Mouse (Mus musculus) lung, postnatal 0 days (tissue): Measurements from ENCODE around the gene 4930452B06Rik.

Experiments
- CTCF ChIP-seq: IDR thresholded peaks from 2 replicates; pipeline ENCODE4 v1.5.1; 2016; ENCODE audit warnings: antibody characterized with exemption, mild to moderate bottlenecking
- EP300 ChIP-seq: IDR thresholded peaks from 2 replicates; pipeline ENCODE4 v1.6.1; 2016; ENCODE audit warnings: antibody characterized with exemption, mild to moderate bottlenecking, control low read depth

GRCm38 (mm10) chr14:8665636-8666411 lies at the start of gene 4930452B06Rik:
- TF ChIP-seq CTCF (no peak), EP300 (no peak)
